ENCODE assay signal across 13 mouse cellular contexts in genomic region chr11:96431871-96432270, GRCm38 (mm10).
"Had no signal": no experiment of that assay in that cellular context is flagged by ENCODE, and none has a peak within 500 bp of the region (broad histone marks: within the 10 kb centered on the region; RNA-seq: fewer than 3 reads in every experiment).

No protein-coding gene starts in this region.

- DNase-seq: kidney, adult 11 months; kidney, adult 9 months; kidney, postnatal 25 days; liver; liver, embryonic 13.5 days; liver, postnatal 0 days; midbrain, embryonic 14.5 days; right cerebral cortex, postnatal 14 days; thymus, postnatal 4 days had no signal

- H3K27me3 ChIP-seq: liver, embryonic 13.5 days had no signal

- H3K36me3 ChIP-seq: liver, embryonic 13.5 days; lung, embryonic 15.5 days; midbrain, embryonic 10.5 days had no signal

- H3K4me1 ChIP-seq: midbrain, embryonic 10.5 days had no signal

- H3K4me2 ChIP-seq: liver, embryonic 13.5 days; lung, embryonic 15.5 days had no signal

- H3K27ac ChIP-seq: liver, embryonic 13.5 days; lung, embryonic 15.5 days; midbrain, embryonic 10.5 days; stomach, postnatal 0 days had no signal

- ATAC-seq: liver, postnatal 0 days had no signal

- H3K9ac ChIP-seq: liver, embryonic 13.5 days; liver, postnatal 0 days; lung, embryonic 15.5 days had no signal

- H3K4me3 ChIP-seq: liver, embryonic 13.5 days; lung, embryonic 15.5 days; midbrain, embryonic 10.5 days; myocyte had no signal

- H3K9me3 ChIP-seq: liver, embryonic 13.5 days; lung, embryonic 15.5 days; midbrain, embryonic 10.5 days had no signal
